Mouse (Mus musculus) CD8-positive naive resting alpha-beta T cell, adult 2 months (primary cell): Measurements from ENCODE around the gene Snn.

Experiments used
- DNase-seq, 2 experiments: peaks; one replicate each; pipeline ENCODE4 v3.0.0; 2022; ENCODE audit warnings: low read depth in 2 of 2, low spot score in 2 of 2

Gene Snn

GRCm38 (mm10) chr16:11046437-11046836 is 14.3 kb upstream of the Snn start:
- no peak for DNase-seq

DNA sequence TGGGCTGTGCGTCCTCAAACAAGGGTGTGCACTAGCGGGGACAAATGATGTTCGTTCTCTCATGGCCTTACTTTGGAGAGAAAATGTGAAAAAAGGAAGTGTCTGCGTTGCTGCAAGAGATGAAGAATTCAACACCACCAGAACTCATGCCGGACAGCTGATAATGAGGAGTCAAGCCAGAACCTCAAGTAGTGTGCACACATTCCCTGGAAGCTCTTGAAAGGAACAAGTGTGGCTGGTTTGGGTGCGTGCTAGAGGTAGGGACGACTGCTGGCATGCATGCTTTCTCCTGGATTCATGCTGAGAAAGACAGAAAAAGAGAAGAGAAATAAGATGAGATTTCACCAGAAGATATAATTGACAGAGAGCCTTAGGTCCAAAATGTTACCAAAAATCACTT is 13.6 kb upstream of the Snn start:
- DNase-seq = no peak

GRCm38 (mm10) chr16:11050226-11050625 is 10.5 kb upstream of the Snn start:
- no peak for DNase-seq

- no peak for DNase-seq
Measured at GRCm38 (mm10) chr16:11051134-11051533, 9.6 kb upstream of the Snn start.

DNA sequence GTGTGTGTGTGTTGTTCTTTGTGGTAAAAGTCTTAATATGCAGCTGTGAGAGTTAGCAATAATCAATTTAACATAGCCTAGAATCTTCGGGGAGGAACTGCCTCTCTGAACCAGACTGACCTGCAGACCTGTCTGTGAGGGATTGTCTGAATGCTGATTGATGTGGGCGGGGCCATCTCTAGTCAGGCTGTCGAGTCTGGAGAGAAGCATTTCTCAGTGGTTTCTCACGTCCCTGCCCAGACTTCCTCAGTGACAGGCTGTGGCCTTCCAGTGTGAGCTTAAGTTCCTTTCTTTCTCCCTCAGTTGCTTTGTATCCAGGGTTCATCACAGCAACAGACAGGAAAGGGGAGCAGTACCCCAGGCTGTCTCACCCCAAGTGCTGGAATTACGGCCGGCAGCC is 6.3 kb upstream of the Snn start:
- DNase-seq = no peak

GRCm38 (mm10) chr16:11054871-11055270 is 5.9 kb upstream of the Snn start:
- no peak for DNase-seq

GRCm38 (mm10) chr16:11055916-11056315 is 4.8 kb upstream of the Snn start:
- no peak for DNase-seq

DNA sequence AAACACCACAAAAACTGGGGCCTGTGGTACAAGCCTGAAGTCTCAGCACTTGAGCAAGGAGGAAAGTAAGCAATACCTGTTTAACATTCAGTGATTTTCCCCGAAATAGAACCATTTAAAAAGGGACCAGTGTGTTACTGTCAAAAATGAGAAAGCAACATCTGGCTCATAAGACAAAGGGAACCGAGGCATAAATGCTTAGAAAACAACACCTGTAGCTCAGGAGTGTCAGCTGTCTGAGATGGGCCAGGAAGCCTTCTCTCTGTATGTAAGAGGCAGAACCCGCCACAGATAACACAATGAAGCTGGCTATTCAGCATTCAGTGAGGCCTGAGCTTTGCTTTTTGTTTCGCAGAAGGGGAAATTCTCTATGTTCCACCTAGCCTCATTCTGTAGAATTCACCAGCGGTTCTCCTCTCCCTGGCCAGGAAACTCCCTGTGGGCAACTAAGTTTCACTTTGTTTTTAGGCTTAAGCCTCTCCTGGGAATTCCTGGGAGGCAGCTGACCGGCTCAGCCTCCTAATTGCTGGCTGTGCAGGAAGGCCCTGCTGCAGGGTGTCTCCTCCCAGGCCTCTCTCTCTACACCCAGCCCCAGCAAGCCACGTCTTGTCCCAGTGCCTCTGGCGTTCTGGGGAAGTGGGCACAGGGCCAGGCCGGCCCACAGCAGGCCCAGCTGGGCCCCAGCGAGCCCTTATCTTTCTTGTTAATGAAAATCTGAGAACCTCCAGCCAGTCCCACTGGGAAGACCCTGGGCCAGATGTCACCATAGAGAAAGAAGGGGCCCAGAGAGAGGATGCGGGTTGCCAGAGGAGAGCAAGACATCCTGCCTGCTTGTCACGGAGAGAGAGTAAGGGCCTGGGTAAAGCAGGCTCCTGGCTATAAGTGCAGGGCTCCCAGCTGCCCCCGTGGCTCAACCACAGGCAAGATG is 2.3 kb downstream of the Snn start:
- DNase-seq = no peak

DNA sequence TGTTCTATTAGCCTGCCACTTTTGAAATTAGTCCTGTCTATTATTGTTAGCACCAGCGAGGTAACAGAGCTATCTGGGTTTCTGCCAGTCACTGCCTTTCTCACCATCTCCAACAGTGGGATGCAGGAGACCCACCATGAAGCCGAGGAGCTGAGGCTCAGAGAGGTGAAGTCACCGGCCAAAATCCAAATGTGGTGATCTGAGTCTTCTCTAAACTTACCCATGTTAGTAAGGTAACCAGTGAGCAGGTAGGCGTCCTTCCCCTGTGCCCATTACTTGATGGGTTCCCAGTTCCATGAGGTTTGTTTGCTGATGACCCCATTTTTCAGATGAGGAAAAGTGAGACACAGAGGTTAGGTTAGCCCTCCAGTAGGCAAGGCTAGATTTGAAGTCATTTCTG is 3.6 kb downstream of the Snn start:
- no peak for DNase-seq

- no peak for DNase-seq
Measured at GRCm38 (mm10) chr16:11064742-11065141, 4.0 kb downstream of the Snn start.

GRCm38 (mm10) chr16:11065431-11065830 is 4.7 kb downstream of the Snn start:
- no peak for DNase-seq

- peak; percentile 93 for DNase-seq
Measured at GRCm38 (mm10) chr16:11066029-11066832, 5.5 kb downstream of the Snn start, which contains the start of gene Litaf. Gene Litaf (minus strand): TSS chr16:11066157.

- no peak for DNase-seq
Measured at GRCm38 (mm10) chr16:11066833-11067191, 6.1 kb downstream of the Snn start.

DNA sequence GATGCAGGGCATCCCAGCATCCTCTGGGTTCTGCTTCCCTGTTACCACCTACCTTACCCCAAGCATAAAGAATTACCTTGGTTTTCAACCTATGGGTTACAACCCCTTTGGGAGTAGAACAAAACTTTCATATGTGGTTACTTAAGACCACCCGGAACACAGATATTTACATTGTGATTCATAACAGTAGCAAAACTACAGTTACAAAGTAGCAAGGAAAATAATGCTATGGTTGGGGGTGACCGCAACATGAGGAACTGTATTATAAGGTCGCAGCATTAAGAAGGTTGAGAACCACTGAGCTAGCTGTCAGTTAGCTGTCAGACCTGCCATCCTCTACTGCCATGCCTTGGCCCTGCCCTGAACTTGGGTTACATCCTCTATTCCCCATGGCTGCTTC is 7.9 kb downstream of the Snn start:
- DNase-seq = no peak

- DNase-seq = no peak
Measured at GRCm38 (mm10) chr16:11069271-11069670, 8.5 kb downstream of the Snn start.

- DNase-seq = no peak
Measured at GRCm38 (mm10) chr16:11069710-11070420, 9.1 kb downstream of the Snn start.

DNA sequence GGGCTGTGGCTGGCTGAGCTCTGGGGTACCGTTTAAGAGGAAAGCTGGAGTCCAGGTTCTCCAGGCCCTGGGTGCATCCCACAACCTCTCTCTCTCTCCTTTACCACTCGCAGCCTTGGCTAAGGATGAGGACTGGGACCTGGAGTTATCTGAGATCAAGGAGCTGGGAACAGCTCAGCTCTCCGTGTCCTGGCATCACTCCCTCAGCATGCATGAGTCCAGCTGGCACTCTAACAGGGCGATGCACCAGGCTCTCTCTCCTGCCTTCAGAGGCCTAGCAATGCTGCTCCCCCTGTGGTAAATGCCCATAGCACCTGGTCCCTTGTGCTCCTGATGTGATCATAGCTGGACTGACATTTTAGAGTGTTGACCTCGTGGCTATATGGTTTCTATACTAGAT is 10.4 kb downstream of the Snn start:
- DNase-seq = no peak

DNA sequence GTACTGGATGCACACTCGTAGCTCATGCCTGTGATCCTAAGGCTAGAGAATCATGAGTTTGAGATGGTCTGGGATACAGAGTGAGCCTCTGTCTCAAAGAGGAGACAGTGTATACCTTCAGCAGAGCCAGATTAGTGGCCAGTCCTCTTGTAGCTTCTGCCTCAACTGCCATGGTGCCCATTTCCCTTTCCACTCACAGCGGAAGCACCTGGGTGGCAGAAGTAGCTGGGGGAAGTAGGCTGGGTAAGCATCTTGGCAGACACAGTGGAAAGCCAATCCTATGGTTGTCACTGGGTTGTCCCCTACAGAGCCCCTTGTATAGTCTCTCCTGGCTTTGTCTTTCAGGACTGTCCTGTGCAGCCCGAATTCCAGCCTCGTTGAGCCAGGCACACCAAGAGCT is 11.1 kb downstream of the Snn start:
- DNase-seq = no peak

DNA sequence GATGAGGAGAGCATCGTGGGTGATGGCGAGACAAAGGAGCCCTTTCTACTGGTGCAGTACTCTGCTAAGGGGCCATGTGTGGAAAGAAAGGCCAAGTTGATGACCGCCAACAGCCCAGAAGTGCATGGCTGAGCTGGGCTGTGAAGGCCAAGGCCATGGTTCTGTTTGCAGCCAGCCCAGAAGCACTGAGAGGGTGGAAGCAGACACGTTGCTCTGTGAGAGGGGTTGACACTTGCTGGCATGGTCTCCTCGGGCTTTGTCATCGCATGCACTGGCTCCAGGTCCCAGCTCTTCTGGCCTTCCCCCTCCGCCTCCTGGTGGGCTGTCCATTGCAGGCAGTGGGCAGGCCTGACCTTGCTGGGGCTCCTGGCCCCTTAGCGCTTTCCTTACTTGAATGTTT is 11.7 kb downstream of the Snn start:
- DNase-seq = no peak

DNA sequence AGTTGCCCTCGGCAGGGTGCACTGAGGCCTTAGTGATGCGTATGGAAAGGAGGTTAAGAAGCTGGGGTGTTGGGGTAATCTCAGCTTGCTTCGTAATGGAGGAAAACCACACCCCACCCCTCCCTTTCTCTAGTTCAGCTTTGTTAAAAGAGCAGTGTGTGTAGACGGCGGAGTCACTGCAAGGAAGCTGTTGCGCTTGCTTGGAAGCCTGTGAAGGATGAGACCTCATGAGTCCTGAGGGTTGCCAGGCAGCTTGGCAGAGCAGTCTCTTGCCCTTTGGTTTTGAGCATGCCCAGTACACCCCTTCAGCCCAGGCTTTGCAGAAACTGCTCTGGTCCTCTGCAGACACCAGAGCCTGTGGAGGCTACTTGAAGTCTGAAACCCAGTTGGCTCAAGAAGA is 12.3 kb downstream of the Snn start:
- DNase-seq = no peak

- no peak for DNase-seq
Measured at GRCm38 (mm10) chr16:11077601-11078201, 17.0 kb downstream of the Snn start.
